Mouse (Mus musculus) testis, adult 10 weeks (tissue): ENCODE data around the gene Shld2. TPM values are rescaled to one million over a fixed set of nuclear protein-coding genes. Genes with fewer than 3 reads are reported as not detected.

Source experiments
- polyA plus RNA-seq: library from polyadenylated mRNA; stranded (reverse); fragments of 350-450 nt; fragmentation: Illumina TruSeq; extraction: RNeasy Lipid Tissue Mini Kit (QIAGEN cat#74804); gene quantifications from one replicate; pipeline ENCODE4 v1.2.3, GENCODE M21; 2014; ENCODE audit warnings: low read depth, low replicate concordance

The Shld2 gene
- polyA plus RNA-seq = 9.5 TPM

DNA sequence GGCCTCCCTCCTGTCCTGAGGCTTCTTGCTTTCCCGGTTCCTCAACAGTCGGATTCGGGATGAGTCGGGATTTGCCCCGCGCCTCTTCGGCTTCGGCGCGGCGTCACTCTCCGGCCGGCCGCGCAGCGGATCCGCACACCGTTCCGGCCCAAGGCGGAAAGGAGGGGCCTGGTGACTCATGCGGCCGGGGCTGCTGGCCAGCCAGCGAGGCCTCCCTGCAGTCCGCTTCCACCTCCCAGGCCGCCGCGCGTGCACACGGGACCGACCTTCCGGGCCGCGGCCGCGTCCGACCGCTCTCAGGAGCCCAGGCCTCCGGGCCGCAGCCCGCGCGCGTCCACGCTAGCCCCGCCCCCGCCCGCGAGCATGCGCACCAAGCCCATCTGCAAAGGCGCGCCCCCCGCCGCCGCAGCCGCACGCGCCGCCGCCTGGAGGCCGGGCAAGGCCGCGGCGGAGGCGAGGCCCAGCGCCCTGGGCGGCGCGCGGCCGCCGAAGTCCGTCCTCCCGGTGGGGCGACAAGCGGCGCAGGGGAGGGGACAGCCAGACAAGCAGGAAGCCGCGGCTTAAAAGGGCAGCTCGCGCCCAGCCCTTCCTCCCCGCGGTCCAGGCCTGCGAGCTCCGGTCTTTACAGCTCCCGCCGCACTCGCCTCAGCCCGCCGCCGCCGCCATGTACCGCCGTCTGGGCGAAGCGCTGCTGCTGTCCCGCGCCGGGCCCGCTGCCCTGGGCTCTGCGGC, at the start of gene Shld2, which contains the start of gene Glud1:
Gene Shld2 (minus strand): TSS at position 260 of the 732 bp plus-strand sequence.
Gene Glud1 (plus strand): TSS at position 494 of the 732 bp plus-strand sequence.

DNA sequence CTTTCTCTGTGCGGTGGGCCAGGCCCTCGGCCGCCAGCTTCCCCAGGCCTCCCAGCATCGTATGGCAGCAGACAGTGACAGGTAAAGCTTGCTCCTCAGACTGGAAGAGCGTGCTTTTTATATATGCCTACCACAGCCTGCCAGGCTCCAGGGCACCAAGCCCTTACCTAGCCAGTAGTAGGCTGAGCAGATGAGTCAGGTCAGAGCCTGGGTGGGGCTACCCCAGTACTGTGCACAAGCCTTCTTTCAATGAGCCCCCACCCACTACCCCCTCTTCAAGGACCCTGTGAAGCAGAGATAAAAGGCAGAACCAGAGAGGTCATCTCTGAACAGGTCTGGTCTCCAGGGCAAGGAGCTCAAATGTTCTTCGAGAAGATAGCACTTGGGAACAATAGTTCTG, 45.0 kb upstream of the Shld2 start, which contains the start of gene Fam25c:
Gene Fam25c (minus strand): TSS at position 133 of the 400 bp plus-strand sequence.

DNA sequence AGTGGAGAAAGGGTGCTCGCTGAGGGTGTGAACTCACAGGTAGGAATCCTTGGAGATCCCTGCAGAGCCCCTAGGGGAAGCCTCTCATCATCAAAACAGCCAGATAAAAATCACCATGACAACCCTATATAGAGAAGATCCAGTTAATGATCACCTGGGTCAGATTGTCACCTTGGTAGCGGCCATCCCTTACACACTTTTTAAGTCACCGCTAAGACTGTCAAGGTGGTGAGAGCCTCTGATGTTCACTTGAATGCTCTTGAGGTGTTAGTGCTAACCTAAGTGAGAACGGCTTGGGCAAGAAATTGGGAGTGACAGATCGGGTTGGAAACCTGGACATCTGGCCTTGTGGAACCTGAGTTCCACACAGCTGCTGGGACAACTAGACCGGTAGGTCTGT, 91.0 kb downstream of the Shld2 start, which contains the start of gene Syt15:
Gene Syt15 (plus strand): TSS at position 301 of the 400 bp plus-strand sequence.

DNA sequence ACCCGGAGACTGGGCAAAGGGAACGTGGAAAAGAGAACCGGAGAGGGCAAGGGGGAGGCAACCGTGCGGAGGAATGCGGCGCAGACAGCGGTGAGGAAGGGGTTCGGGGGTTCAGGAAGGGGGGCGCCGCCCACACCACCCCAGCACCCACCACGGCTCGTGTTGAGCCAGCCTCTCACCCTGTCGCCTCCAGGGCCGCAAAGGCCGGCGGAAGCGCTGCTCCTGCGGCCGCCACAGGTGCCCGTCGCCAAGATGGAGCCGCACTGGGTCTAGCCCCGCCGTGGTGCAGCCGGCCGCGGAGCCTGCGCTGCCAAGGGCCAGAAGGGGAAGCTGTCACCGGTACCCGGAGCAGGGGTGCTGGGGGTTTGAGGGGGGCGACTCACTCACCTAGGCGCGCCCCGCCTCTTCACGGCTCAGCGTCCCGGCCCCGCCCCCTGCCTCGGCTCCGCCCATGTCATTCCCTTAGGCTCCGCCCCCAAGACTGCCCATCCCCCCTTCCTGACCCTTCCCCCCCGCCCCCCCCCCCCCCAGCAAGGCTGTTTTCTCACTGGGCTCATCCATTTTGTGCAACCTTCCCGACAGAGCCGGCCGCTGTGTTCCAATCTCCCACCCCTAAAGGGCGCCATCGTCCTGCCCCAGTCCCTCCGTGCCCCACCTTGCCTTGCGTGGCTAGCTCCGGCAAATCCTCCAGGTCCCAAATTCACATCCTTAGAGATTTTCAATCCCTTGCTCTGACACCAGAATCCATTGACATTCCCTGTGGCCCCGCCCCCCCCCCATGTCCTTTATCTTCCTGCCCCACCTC, 108.9 kb downstream of the Shld2 start, which contains the start of gene Gprin2:
Gene Gprin2 (minus strand): TSS at position 423 of the 805 bp plus-strand sequence.

Other genes starting within 250 kb of the Shld2 start
- 0.14 TPM for gene Anxa8, start 224.5 kb downstream of the Shld2 start, polyA plus RNA-seq
- gene A630023A22Rik, start 207.7 kb downstream of the Shld2 start, polyA plus RNA-seq = 4.1 TPM
- 0.06 TPM for gene Npy4r, start 158.0 kb downstream of the Shld2 start, polyA plus RNA-seq
- gene Gprin2, start 108.8 kb downstream of the Shld2 start, polyA plus RNA-seq = 0.06 TPM
- 0.24 TPM for gene Syt15, start 90.9 kb downstream of the Shld2 start, polyA plus RNA-seq
- 21.9 TPM for gene Glud1, start 234 bp upstream of the Shld2 start, polyA plus RNA-seq
- not detected for gene Fam25c, start 44.9 kb upstream of the Shld2 start, polyA plus RNA-seq
- gene Sncg, start 64.3 kb upstream of the Shld2 start, polyA plus RNA-seq = not detected
- gene Mmrn2, start 65.0 kb upstream of the Shld2 start, polyA plus RNA-seq = 0.41 TPM
- gene Bmpr1a, start 192.8 kb upstream of the Shld2 start, polyA plus RNA-seq = 34.0 TPM
- gene 9230112D13Rik, start 212.3 kb upstream of the Shld2 start, polyA plus RNA-seq = not detected